Mouse (Mus musculus): Measurements from ENCODE around the gene Tpi1.
A peak's percentile ranks its signal among the peaks of the same experiment; 100 is the strongest.
"Not testable (repeated sequence)": the region's sequence is repeated elsewhere in the genome, so short reads cannot be mapped to it uniquely, and the experiment has no call there.

Tpi1 gene

GRCm38 (mm10) chr6:124808358-124809012 is 5.6 kb downstream of the Tpi1 start, which contains the start of gene Spsb2:
Spsb2 (plus strand) TSS chr6:124808661.
- DNase-seq: peak; percentile 55 to 64

- DNase-seq: no peak
Observed at GRCm38 (mm10) chr6:124807986-124808357, 6.1 kb downstream of the Tpi1 start.

- no peak for DNase-seq
Observed at GRCm38 (mm10) chr6:124807366-124807765, 6.7 kb downstream of the Tpi1 start.

GRCm38 (mm10) chr6:124806446-124807140 is 7.5 kb downstream of the Tpi1 start:
- DNase-seq: no peak

- DNase-seq: peak; percentile 72 to 78
Observed at GRCm38 (mm10) chr6:124805341-124806321, 8.5 kb downstream of the Tpi1 start.

GRCm38 (mm10) chr6:124804341-124804740 is 9.8 kb downstream of the Tpi1 start:
- DNase-seq: no peak

GRCm38 (mm10) chr6:124803691-124804090 is 10.4 kb downstream of the Tpi1 start:
- DNase-seq: not testable (repeated sequence)

- DNase-seq: no peak
Observed at GRCm38 (mm10) chr6:124803061-124803460, 11.0 kb downstream of the Tpi1 start.

- DNase-seq: not testable (repeated sequence)
Observed at GRCm38 (mm10) chr6:124802400-124802799, 11.7 kb downstream of the Tpi1 start.

- DNase-seq: no peak
Observed at GRCm38 (mm10) chr6:124796200-124796599, 17.9 kb downstream of the Tpi1 start.

- DNase-seq: no peak
Observed at GRCm38 (mm10) chr6:124795781-124796180, 18.3 kb downstream of the Tpi1 start.

- no peak for DNase-seq
Observed at GRCm38 (mm10) chr6:124791911-124792310, 22.2 kb downstream of the Tpi1 start.

GRCm38 (mm10) chr6:124790121-124790520 is 24.0 kb downstream of the Tpi1 start:
- no peak for DNase-seq

- DNase-seq: no peak
Observed at GRCm38 (mm10) chr6:124789519-124789918, 24.6 kb downstream of the Tpi1 start.

- no peak for DNase-seq
Observed at GRCm38 (mm10) chr6:124787722-124788121, 26.4 kb downstream of the Tpi1 start.

GRCm38 (mm10) chr6:124786756-124787420 is 27.2 kb downstream of the Tpi1 start:
- DNase-seq: no peak

GRCm38 (mm10) chr6:124782436-124782835 is 31.7 kb downstream of the Tpi1 start:
- peak in 1 of 2 experiments; percentile 58 for DNase-seq

GRCm38 (mm10) chr6:124780917-124781316 is 33.2 kb downstream of the Tpi1 start:
- DNase-seq: no peak

GRCm38 (mm10) chr6:124779984-124780416 is 34.1 kb downstream of the Tpi1 start:
- DNase-seq: no peak

GRCm38 (mm10) chr6:124779222-124779983 is 34.7 kb downstream of the Tpi1 start, which contains the start of gene Lrrc23:
Lrrc23 (minus strand) TSS chr6:124779727.
- peak in 1 of 2 experiments; percentile 49 for DNase-seq

- no peak for DNase-seq
Observed at GRCm38 (mm10) chr6:124770511-124770910, 43.6 kb downstream of the Tpi1 start.

- no peak for DNase-seq
Observed at GRCm38 (mm10) chr6:124770013-124770412, 44.1 kb downstream of the Tpi1 start.
